Mouse (Mus musculus) heart, postnatal 0 days (tissue): Measurements from ENCODE around the gene Ipo4. TPM values are rescaled to one million over a fixed set of nuclear protein-coding genes. Genes with fewer than 3 reads are reported as not detected.

Experiments
- ATAC-seq: fragments of 200-750 bp; cut with Nextera tagmentation; 2 replicates; pipeline ENCODE4 v1.8.0; 2017; ENCODE audit warnings: low read depth, moderate number of reproducible peaks, moderate library complexity; ENCODE audit not compliant: insufficient read depth
- DNase-seq: peaks from one replicate; pipeline ENCODE4 v3.0.0-alpha.2; 2016; ENCODE audit warnings: low spot score
- H3K27ac ChIP-seq: fragments of 300-500 bp; sonication (generic); 2 replicates; pipeline ENCODE4 v1.5.1; 2014; ENCODE audit warnings: low read depth, mild to moderate bottlenecking
- H3K27me3 ChIP-seq: fragments of 300-500 bp; sonication (generic); 2 replicates; pipeline ENCODE4 v1.6.1; 2014; ENCODE audit warnings: low read length, mixed read lengths; ENCODE audit not compliant: control insufficient read depth, insufficient read depth
- H3K36me3 ChIP-seq: fragments of 300-500 bp; sonication (generic); replicated peaks from 2 replicates; pipeline ENCODE4 v1.6.1; 2014; ENCODE audit warnings: low read length, mixed read lengths; ENCODE audit not compliant: control insufficient read depth, insufficient read depth
- H3K4me1 ChIP-seq: fragments of 300-500 bp; sonication (generic); 2 replicates; pipeline ENCODE4 v1.6.1; 2014; ENCODE audit warnings: antibody characterized with exemption; ENCODE audit not compliant: control insufficient read depth, insufficient read depth
- H3K4me2 ChIP-seq: fragments of 300-500 bp; sonication (generic); 2 replicates; pipeline ENCODE4 v1.6.1; 2014; ENCODE audit warnings: low read depth, mild to moderate bottlenecking, low read length, moderate library complexity
- H3K4me3 ChIP-seq: fragments of 300-500 bp; sonication (generic); 2 replicates; pipeline ENCODE4 v1.5.1; 2014; ENCODE audit warnings: low read depth, low read length
- H3K9ac ChIP-seq: fragments of 300-500 bp; sonication (generic); replicated peaks from 2 replicates; pipeline ENCODE4 v1.6.1; 2014; ENCODE audit warnings: low read depth, low read length, mixed read lengths
- H3K9me3 ChIP-seq: fragments of 300-500 bp; sonication (generic); replicated peaks from 2 replicates; pipeline ENCODE4 v1.6.1; 2016; ENCODE audit warnings: low read length; ENCODE audit not compliant: control insufficient read depth
- CTCF ChIP-seq: IDR thresholded peaks from 2 replicates; pipeline ENCODE4 v1.5.1; 2016; ENCODE audit warnings: antibody characterized with exemption, control low read depth, low read depth
- EP300 ChIP-seq: IDR thresholded peaks from 2 replicates; pipeline ENCODE4 v1.6.1; 2016; ENCODE audit warnings: antibody characterized with exemption, low read depth
- WGBS: fragments of 180-500 bp; shearing (Covaris S2); extraction: QIAGEN DNeasy Blood & Tissue Kit; methylation state at CpG from one replicate; pipeline ENCODE4 v1.1.7; 2014; 5-methylcytosine and 5-hydroxymethylcytosine counted together
- polyA plus RNA-seq: library from polyadenylated mRNA; unstranded; fragments of >200 nt; fragmentation: Nextera tagmentation; extraction: Ambion mirVana; gene quantifications from 2 replicates; pipeline ENCODE4 v1.2.1, GENCODE M21; 2015
- total RNA-seq: library from RNA; depleted of rRNA; stranded (reverse); fragments of >200 nt; gene quantifications from 2 replicates; pipeline ENCODE4 v1.2.3, GENCODE M21; 2014; ENCODE audit warnings: low replicate concordance

The Ipo4 gene
- total and polyA plus RNA-seq, 2 experiments from 2014 or later, result 37.6 to 49.8 TPM

DNA sequence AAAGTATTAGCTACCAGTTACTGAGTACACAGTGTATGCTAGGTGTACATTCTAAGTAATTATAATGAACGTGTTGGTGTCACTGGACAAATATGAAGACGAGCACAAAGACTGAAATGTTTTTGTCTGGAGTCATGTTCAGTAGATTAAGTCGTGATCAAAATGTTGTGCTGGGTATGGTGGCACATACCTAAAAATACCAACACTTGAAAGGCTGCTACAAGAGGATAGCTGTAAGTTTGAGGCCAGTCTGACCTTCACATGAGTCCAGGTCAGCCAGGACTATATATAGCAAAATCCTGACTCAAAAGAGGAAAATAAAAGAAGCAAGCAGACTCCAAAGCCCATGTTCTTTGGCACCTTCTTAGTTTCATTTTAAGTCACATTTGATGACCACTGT, 21.2 kb upstream of the Ipo4 start:
- H3K9ac ChIP-seq, result no peak overlapping the region
- DNase-seq, result peak; percentile 78
- H3K9me3 ChIP-seq, result no peaks in the 10 kb centered on the region
- H3K4me2 ChIP-seq, result peak overlapping the region; percentile 16; the same call in 1 of the 2 replicates
- peak; percentile 78 for ATAC-seq
- H3K27me3 ChIP-seq, result no peaks in the 10 kb centered on the region
- peak overlapping the region; percentile 94 for H3K27ac ChIP-seq
- 38% methylated on average over 3 of the region's 3 CpGs for WGBS
- no peak overlapping the region for H3K4me3 ChIP-seq
- peaks cover 15% of the 10 kb centered on the region for H3K36me3 ChIP-seq
- TF ChIP-seq CTCF, result no peak
- TF ChIP-seq EP300, result no peak
- H3K4me1 ChIP-seq, result peaks cover 24% of the 10 kb centered on the region

DNA sequence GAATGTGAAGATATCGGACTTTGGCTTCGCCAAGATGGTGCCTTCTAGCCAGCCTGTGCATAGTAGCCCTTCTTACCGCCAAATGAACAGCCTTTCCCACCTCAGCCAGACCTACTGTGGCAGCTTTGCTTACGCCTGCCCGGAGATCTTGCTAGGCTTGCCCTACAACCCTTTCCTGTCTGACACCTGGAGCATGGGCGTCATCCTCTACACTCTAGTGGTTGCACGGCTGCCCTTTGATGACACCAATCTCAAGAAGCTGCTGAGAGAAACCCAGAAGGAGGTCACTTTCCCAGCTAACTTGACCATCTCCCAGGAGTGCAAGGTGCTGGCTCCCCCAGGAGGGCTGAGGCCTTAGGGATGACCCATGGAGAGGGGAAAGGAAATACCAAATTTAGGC, 15.8 kb upstream of the Ipo4 start:
- no peaks in the 10 kb centered on the region for H3K4me1 ChIP-seq

GRCm38 (mm10) chr14:55649884-55650283, 14.1 kb upstream of the Ipo4 start, which contains the start of gene Tssk4:
Gene Tssk4, plus strand, starts transcription at chr14:55650184.
- H3K27me3 ChIP-seq, result no peaks in the 10 kb centered on the region
- H3K4me3 ChIP-seq, result no peak within 1 kb of the TSS
- H3K4me2 ChIP-seq, result no peak within 1 kb of the TSS
- no peaks in the 10 kb centered on the region for H3K9me3 ChIP-seq
- DNase-seq, result no peak
- 87% methylated on average over 2 of the region's 2 CpGs for WGBS
- no peaks in the 10 kb centered on the region for H3K4me1 ChIP-seq
- TF ChIP-seq CTCF, result no peak
- no peak for TF ChIP-seq EP300
- no peak for ATAC-seq
- H3K36me3 ChIP-seq, result peaks cover 10% of the 10 kb centered on the region; the same call in 1 of the 2 replicates
- no peak within 1 kb of the TSS for H3K9ac ChIP-seq
- H3K27ac ChIP-seq, result no peak within 1 kb of the TSS

More for the DNA sequence above, 15.8 kb upstream of the Ipo4 start:
- no peaks in the 10 kb centered on the region for H3K27me3 ChIP-seq
- H3K4me2 ChIP-seq, result no peak overlapping the region
- no peak for TF ChIP-seq EP300
- TF ChIP-seq CTCF, result no peak
- H3K9me3 ChIP-seq, result no peaks in the 10 kb centered on the region
- no peak overlapping the region for H3K4me3 ChIP-seq
- H3K27ac ChIP-seq, result no peak overlapping the region
- no peak for ATAC-seq
- DNase-seq, result no peak
- no peak overlapping the region for H3K9ac ChIP-seq
- H3K36me3 ChIP-seq, result peaks cover 3% of the 10 kb centered on the region; the same call in 1 of the 2 replicates
- 74% methylated on average over 7 of the region's 7 CpGs for whole genome bisulfite sequencing

DNA sequence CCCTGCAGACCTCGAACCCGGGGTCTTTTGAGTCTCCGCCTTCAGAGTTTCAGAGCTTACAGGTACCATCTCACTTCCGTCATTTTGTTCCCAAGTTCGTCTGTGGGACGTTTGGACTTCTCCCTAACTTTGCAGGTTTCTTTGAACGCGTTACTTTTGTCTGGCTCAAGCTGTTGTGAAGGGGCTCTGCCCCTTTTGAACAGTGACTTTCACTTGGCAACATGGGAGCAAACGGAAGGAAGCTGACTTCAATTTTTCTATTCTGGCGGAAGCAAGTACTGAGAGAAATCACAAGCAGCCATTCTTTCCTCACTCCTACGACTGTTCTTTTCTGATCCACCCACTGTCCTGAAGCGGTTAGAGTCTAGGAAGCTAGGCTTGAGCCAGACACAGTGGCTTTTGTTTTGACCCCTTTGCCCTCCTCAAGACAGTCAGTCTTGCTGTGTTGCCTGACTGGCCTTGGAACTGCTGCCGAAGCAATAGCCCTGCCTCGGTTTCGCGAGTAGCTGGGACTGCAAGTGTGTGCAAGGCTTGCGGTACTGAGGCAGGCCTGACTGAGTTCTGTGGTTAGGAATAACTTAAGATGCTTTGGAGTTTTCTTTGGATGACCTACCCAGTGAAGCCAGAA, 8.6 kb upstream of the Ipo4 start:
- peaks cover 32% of the 10 kb centered on the region for H3K36me3 ChIP-seq
- WGBS, result 15% methylated on average over 17 of the region's 17 CpGs
- H3K4me2 ChIP-seq, result peak overlapping the region; percentile 96
- H3K9me3 ChIP-seq, result no peaks in the 10 kb centered on the region
- H3K27me3 ChIP-seq, result no peaks in the 10 kb centered on the region
- TF ChIP-seq EP300 (no peak), CTCF (no peak)
- ATAC-seq (no peak), DNase-seq (peak; percentile 26)
- H3K27ac ChIP-seq, result peak overlapping the region; percentile 98
- peaks cover 17% of the 10 kb centered on the region for H3K4me1 ChIP-seq
- peak overlapping the region; percentile 86 for H3K9ac ChIP-seq
- peak overlapping the region; percentile 98 for H3K4me3 ChIP-seq

DNA sequence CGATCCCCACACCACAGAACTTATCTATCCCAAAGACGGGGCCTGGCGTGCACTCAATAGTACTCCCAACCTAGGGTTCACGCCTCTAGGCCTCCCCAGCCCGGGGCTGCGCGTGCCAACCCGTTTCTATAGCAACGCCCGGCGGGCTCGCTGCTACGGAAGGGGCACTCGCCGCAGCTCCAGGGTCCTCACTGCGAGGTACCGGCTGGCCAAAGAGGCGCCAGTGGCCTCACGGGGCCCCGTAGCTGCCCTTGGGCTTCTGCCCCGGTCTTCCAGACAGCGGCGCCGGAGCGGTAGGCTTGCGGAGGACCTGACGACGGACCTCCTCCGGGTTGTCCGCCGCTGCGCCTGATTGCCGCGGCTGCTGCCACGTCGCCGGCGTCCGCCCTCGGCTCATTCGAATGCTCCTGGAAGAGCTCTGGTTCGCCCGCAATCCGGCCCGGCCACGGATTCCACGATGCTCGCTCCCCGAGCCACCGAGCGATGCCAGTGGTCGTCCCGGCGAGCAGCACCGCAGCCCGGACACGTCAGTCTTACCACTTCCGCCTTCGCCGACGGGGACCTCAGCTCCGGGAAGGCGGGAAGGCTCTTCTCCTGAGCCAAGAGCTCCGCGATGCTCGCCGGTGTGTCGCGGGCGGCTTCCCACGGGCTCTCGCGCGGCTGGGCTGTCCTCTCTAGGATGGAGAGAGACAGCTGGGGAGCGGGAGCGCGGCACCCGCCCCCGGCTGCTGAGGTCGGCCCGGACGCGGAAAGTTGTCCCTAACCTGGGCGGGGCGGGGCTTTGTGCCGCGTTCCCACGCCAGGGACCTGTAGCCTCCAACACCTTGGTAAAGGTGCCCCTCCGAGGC, 7.5 kb upstream of the Ipo4 start, which contains the start of gene Tm9sf1:
TSS of gene Tm9sf1 (minus strand) at position 747 of the 848 bp plus-strand sequence.
- Histone ChIP-seq H3K4me2 (peak within 1 kb of the TSS; percentile 96), H3K9ac (peak within 1 kb of the TSS; percentile 86), H3K27ac (peak within 1 kb of the TSS; percentile 98), H3K4me1 (peaks cover 17% of the 10 kb centered on the region), H3K4me3 (peak within 1 kb of the TSS; percentile 98), H3K9me3 (no peaks in the 10 kb centered on the region), H3K27me3 (no peaks in the 10 kb centered on the region), H3K36me3 (peaks cover 43% of the 10 kb centered on the region)
- DNase-seq, result peak; percentile 80
- TF ChIP-seq CTCF (no peak), EP300 (peak; percentile 95)
- peak; percentile 89 for ATAC-seq
- under 1% methylated on average over 86 of the region's 89 CpGs for WGBS
